Mouse (Mus musculus): ENCODE results near the gene Nrp2. TPM values are rescaled to one million over a fixed set of nuclear protein-coding genes. Genes with fewer than 3 reads are reported as not detected.

Nrp2 gene
- total and polyA plus RNA-seq, 2 experiments from 2014 or later, result 5.2 to 20.2 TPM

DNA sequence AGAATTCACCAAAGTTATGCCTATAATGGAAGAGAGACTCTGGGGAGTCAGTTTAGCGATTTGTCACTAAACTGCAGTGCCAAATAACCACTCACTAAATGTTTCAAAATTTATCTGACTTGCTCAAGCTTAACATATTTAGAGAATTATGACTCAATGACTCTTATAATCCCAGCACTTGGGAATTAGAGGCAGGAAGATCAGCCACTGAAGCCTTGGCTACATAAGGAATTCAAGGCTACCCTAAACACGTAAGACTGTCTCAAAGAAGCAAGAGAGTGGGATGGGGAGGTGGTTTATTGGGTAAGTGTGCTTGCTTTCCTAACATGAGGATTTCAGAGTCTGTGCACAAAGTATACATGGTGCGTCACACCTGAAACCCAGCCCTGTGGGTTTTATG, 135.0 kb downstream of the Nrp2 start:
- Histone ChIP-seq H3K4me3 (ENCODE audit: low read depth, low read length) (no peak overlapping the region), H3K9me3 (replicated peaks; ENCODE audit: control insufficient read depth, low read length) (no peaks in the 10 kb centered on the region), H3K4me2 (ENCODE audit: low read depth, low read length) (no peak overlapping the region), H3K27ac (ENCODE audit: low read depth) (no peak overlapping the region), H3K4me1 (ENCODE audit: control insufficient read depth, insufficient read depth) (no peaks in the 10 kb centered on the region), H3K9ac (replicated peaks; ENCODE audit: low read depth, low read length) (no peak overlapping the region), H3K27me3 (ENCODE audit: control insufficient read depth, insufficient read depth, low read length) (no peaks in the 10 kb centered on the region), H3K36me3 (replicated peaks; ENCODE audit: control insufficient read depth, insufficient read depth, low read length) (no peaks in the 10 kb centered on the region)
- no peak for DNase-seq (ENCODE audit: low spot score)
- no peak for TF ChIP-seq CTCF (IDR thresholded peaks at IDR 0.05; ENCODE audit: low read depth)
- no peak for TF ChIP-seq EP300 (IDR thresholded peaks at IDR 0.05; ENCODE audit: low read depth)
- 87% methylated on average over 3 of the region's 3 CpGs for WGBS
- ATAC-seq (ENCODE audit: insufficient read depth, low read depth), result no peak

- ATAC-seq (ENCODE audit: insufficient read depth, low read depth), result no peak
- H3K9me3 ChIP-seq (replicated peaks; ENCODE audit: control insufficient read depth, low read length), result no peaks in the 10 kb centered on the region
- no peaks in the 10 kb centered on the region for H3K4me1 ChIP-seq (ENCODE audit: control insufficient read depth, insufficient read depth)
- H3K4me2 ChIP-seq (ENCODE audit: low read depth, low read length), result no peak overlapping the region
- H3K36me3 ChIP-seq (replicated peaks; ENCODE audit: control insufficient read depth, insufficient read depth, low read length), result no peaks in the 10 kb centered on the region
- no peak for DNase-seq (ENCODE audit: low spot score)
- H3K9ac ChIP-seq (replicated peaks; ENCODE audit: low read depth, low read length), result no peak overlapping the region
- H3K27ac ChIP-seq (ENCODE audit: low read depth), result no peak overlapping the region
- WGBS, result 83% methylated on average over 2 of the region's 2 CpGs
- TF ChIP-seq EP300 (IDR thresholded peaks at IDR 0.05; ENCODE audit: low read depth) (no peak), CTCF (IDR thresholded peaks at IDR 0.05; ENCODE audit: low read depth) (no peak)
- no peak overlapping the region for H3K4me3 ChIP-seq (ENCODE audit: low read depth, low read length)
- no peaks in the 10 kb centered on the region for H3K27me3 ChIP-seq (ENCODE audit: control insufficient read depth, insufficient read depth, low read length)
Observed at GRCm38 (mm10) chr1:62838631-62839030, 135.5 kb downstream of the Nrp2 start.

GRCm38 (mm10) chr1:62843215-62843614, 140.1 kb downstream of the Nrp2 start:
- Histone ChIP-seq H3K4me2 (ENCODE audit: low read depth, low read length) (no peak overlapping the region), H3K27me3 (ENCODE audit: control insufficient read depth, insufficient read depth, low read length) (no peaks in the 10 kb centered on the region), H3K4me3 (ENCODE audit: low read depth, low read length) (no peak overlapping the region), H3K27ac (ENCODE audit: low read depth) (no peak overlapping the region), H3K4me1 (ENCODE audit: control insufficient read depth, insufficient read depth) (no peaks in the 10 kb centered on the region), H3K36me3 (replicated peaks; ENCODE audit: control insufficient read depth, insufficient read depth, low read length) (no peaks in the 10 kb centered on the region), H3K9me3 (replicated peaks; ENCODE audit: control insufficient read depth, low read length) (no peaks in the 10 kb centered on the region), H3K9ac (replicated peaks; ENCODE audit: low read depth, low read length) (no peak overlapping the region)
- 81% methylated on average over 4 of the region's 4 CpGs for WGBS
- ATAC-seq (ENCODE audit: insufficient read depth, low read depth), result no peak
- TF ChIP-seq EP300 (IDR thresholded peaks at IDR 0.05; ENCODE audit: low read depth) (no peak), CTCF (IDR thresholded peaks at IDR 0.05; ENCODE audit: low read depth) (no peak)
- DNase-seq (ENCODE audit: low spot score), result no peak

DNA sequence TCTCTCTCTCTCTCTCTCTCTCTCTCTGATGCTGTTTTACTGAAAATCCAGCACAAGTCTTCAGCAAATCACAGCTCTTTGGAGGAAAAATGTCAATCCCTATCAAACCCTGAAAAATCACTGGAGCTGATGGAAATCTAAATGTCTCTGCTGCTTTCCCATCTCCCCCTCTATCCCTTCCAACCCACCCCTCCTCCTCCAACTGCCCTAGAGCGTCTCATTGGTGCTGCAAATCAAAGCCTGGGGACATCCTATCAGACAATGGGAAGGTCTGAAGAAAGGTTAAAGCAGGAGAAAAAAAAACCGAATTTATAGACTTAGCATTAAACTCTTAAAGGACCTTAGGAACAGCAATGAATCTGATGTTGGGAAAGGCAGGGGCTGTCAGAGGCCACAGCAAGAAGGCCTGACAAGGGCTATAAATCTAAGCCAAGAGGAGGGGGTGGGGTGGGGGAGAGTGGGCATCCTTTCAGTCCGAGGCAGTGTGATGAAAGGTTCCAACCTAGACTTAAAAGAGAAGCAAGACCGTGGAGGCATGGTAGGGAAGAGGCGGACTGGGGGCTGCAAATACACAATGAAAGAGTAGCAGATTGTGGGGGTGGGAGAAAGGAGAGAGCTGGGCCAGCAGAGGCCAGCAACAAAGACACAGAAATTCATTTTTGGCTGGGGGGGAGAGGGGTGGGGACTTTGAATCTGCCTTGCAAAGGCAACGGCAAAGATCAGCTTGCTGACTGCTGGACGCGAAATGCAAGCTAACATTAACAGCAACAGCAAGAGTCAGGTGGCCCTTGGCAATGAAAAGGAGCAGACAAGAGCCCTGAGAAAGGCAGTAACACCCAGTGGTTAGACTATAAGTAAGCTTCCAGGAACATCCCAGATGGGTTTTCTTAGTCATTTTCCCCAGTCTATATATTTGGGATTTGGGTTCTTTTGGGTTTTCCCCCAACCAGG, 148.2 kb downstream of the Nrp2 start:
- Histone ChIP-seq H3K9me3 (replicated peaks; ENCODE audit: control insufficient read depth, low read length) (no peaks in the 10 kb centered on the region), H3K4me2 (ENCODE audit: low read depth, low read length) (no peak overlapping the region), H3K27ac (ENCODE audit: low read depth) (no peak overlapping the region), H3K9ac (replicated peaks; ENCODE audit: low read depth, low read length) (no peak overlapping the region), H3K4me3 (ENCODE audit: low read depth, low read length) (no peak overlapping the region), H3K27me3 (ENCODE audit: control insufficient read depth, insufficient read depth, low read length) (no peaks in the 10 kb centered on the region), H3K4me1 (ENCODE audit: control insufficient read depth, insufficient read depth) (peaks cover 13% of the 10 kb centered on the region; the same call in 1 of the 2 replicates), H3K36me3 (replicated peaks; ENCODE audit: control insufficient read depth, insufficient read depth, low read length) (no peaks in the 10 kb centered on the region)
- ATAC-seq (ENCODE audit: insufficient read depth, low read depth) (no peak), DNase-seq (ENCODE audit: low spot score) (no peak)
- 65% methylated on average over 8 of the region's 8 CpGs for WGBS
- TF ChIP-seq CTCF (IDR thresholded peaks at IDR 0.05; ENCODE audit: low read depth) (no peak), EP300 (IDR thresholded peaks at IDR 0.05; ENCODE audit: low read depth) (no peak)

GRCm38 (mm10) chr1:62853362-62853761, 150.3 kb downstream of the Nrp2 start:
- Histone ChIP-seq H3K4me3 (ENCODE audit: low read depth, low read length) (no peak overlapping the region), H3K4me1 (ENCODE audit: control insufficient read depth, insufficient read depth) (peaks cover 13% of the 10 kb centered on the region; the same call in 1 of the 2 replicates), H3K9me3 (replicated peaks; ENCODE audit: control insufficient read depth, low read length) (no peaks in the 10 kb centered on the region), H3K9ac (replicated peaks; ENCODE audit: low read depth, low read length) (no peak overlapping the region), H3K27me3 (ENCODE audit: control insufficient read depth, insufficient read depth, low read length) (no peaks in the 10 kb centered on the region), H3K36me3 (replicated peaks; ENCODE audit: control insufficient read depth, insufficient read depth, low read length) (no peaks in the 10 kb centered on the region), H3K4me2 (ENCODE audit: low read depth, low read length) (no peak overlapping the region), H3K27ac (ENCODE audit: low read depth) (no peak overlapping the region)
- ATAC-seq (ENCODE audit: insufficient read depth, low read depth) (no peak), DNase-seq (ENCODE audit: low spot score) (no peak)
- TF ChIP-seq CTCF (IDR thresholded peaks at IDR 0.05; ENCODE audit: low read depth) (no peak), EP300 (IDR thresholded peaks at IDR 0.05; ENCODE audit: low read depth) (no peak)
- 34% methylated on average over 9 of the region's 9 CpGs for WGBS

All from heart, postnatal 0 days (tissue).